Mouse (Mus musculus) mammary gland, adult 2 months (tissue): Measurements from ENCODE around the gene Wdr27. TPM values are rescaled to one million over a fixed set of nuclear protein-coding genes. Genes with fewer than 3 reads are reported as not detected.

Experiments
- polyA plus RNA-seq: library from polyadenylated mRNA; depleted of rRNA; stranded (reverse); fragments of >200 nt; gene quantifications from 2 replicates; pipeline ENCODE4 v1.2.3, GENCODE M21; 2012; ENCODE audit warnings: low replicate concordance; rRNA removed

Wdr27 gene
- 3.0 and 4.6 TPM in 2 replicates for polyA plus RNA-seq

GRCm38 (mm10) chr17:14943009-14943728 is at the start of gene Wdr27, which contains the start of gene 1600012H06Rik:
TSS of gene Wdr27 (minus strand) at chr17:14943158.
TSS of gene 1600012H06Rik (plus strand) at chr17:14943184.

DNA sequence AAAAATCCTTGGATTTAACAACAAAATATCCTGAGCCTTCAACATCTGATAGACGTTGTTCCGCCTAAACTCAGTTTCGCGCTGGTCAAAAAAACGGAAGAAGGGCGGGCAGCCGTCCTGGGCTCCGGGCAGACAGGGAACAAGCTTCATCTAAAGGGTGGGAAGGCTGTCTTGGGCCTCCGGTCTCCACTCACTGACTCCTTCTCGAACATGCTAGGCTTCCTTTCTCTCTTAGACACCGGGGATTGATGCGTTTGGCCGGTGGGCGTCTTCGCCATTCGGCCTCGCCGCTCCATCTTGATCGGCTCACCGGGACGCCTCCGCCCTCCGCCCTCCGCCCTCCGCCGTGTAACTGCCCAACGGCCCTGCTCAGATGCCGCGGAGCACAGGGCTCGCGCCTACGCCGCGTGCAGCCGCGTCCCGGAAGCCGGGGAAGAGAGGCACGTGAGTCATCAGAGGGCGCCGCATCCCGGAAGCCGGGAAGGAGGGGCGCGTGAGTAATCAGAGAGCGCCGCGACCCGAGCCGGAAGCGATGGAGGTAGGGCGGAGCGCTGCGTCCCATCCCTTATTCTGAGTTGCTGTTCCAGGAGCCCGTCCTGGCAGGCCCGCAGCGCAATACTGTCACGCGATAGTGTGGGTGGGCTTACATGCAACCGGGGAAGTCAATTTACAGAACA is 35.5 kb upstream of the Wdr27 start, which contains the start of the genes 9030025P20Rik and Gm3417:
TSS of gene 9030025P20Rik (plus strand) at position 107 of the 677 bp plus-strand sequence.
TSS of gene Gm3417 (minus strand) at position 429 of the 677 bp plus-strand sequence.

GRCm38 (mm10) chr17:14960951-14961556 is 18.1 kb upstream of the Wdr27 start, which contains the start of gene Phf10:
TSS of gene Phf10 (minus strand) at chr17:14961273.

Other genes starting within 250 kb of the Wdr27 start
- 35.7 and 49.0 TPM in 2 replicates for gene Thbs2, start 248.9 kb downstream of the Wdr27 start, polyA plus RNA-seq
- gene 1600012H06Rik, start within 50 bp of the Wdr27 start, polyA plus RNA-seq = 11.3 and 18.8 TPM in 2 replicates
- gene Phf10, start 18.1 kb upstream of the Wdr27 start, polyA plus RNA-seq = 10.5 and 26.3 TPM in 2 replicates
- gene 9030025P20Rik, start 35.3 kb upstream of the Wdr27 start, polyA plus RNA-seq = 9.0 and 16.6 TPM in 2 replicates
- 0.39 TPM in 1 of 2 replicates, not detected in the other for gene Gm3417, start 35.6 kb upstream of the Wdr27 start, polyA plus RNA-seq
- gene Gm3435, start 67.0 kb upstream of the Wdr27 start, polyA plus RNA-seq = 0.42 and 2.1 TPM in 2 replicates
- gene Ermard, start 98.0 kb upstream of the Wdr27 start, polyA plus RNA-seq = 32.8 and 77.5 TPM in 2 replicates
- not detected in 2 replicates for gene Tcte3, start 98.3 kb upstream of the Wdr27 start, polyA plus RNA-seq
- gene Gm3448, start 98.4 kb upstream of the Wdr27 start, polyA plus RNA-seq = 0.92 and 0.96 TPM in 2 replicates